Mouse (Mus musculus): ENCODE measurements around the gene Slc25a45.
A peak's percentile ranks its signal among the peaks of the same experiment; 100 is the strongest.

DNA sequence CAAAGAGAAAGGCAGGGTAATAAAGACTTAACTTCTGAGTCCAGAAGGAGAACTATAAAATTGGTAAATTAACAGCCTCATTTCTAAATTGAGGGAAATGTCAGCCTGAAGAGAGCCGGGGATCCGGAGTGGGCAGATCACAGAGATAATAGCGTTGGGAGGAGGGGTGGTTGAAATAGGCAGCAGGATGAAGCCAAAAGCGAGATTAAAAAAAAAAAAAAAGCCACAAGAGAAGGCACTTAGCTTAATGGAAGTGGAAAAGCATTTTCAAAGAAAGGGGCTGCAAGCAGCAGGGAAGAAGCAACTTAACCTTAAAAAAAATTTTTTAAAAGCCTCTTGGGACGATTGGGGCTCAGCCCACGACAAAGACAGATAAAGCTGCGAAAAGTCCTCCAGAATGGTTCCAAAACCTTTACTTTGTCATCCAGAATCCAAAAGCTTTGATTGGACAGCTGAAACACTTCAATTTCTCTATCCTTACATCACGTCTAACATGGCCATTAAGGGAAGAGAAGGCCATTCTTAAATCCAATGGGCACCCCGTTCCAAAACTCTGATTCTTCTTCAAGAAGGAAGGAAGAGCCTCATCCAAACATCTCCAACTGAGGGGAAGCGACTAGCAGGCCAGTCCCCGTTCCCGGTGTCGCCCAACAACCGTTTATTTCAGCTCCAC lies 34.0 kb downstream of the Slc25a45 start:
- TF ChIP-seq CTCF (IDR thresholded peaks at IDR 0.05; ENCODE audit: borderline replicate concordance, insufficient read depth, low read length) (no peak), POLR2A (IDR thresholded peaks at IDR 0.05; ENCODE audit: low read depth, low read length) (peak; percentile 36; the same call in 1 of the 2 replicates)
